Mouse (Mus musculus): ENCODE data around the gene Jund. TPM values are rescaled to one million over a fixed set of nuclear protein-coding genes. Genes with fewer than 3 reads are reported as not detected.
A peak's percentile ranks its signal among the peaks of the same experiment; 100 is the strongest.

Jund gene
- polyA plus RNA-seq, 1 experiment from 2014 or later, result 109 TPM

DNA sequence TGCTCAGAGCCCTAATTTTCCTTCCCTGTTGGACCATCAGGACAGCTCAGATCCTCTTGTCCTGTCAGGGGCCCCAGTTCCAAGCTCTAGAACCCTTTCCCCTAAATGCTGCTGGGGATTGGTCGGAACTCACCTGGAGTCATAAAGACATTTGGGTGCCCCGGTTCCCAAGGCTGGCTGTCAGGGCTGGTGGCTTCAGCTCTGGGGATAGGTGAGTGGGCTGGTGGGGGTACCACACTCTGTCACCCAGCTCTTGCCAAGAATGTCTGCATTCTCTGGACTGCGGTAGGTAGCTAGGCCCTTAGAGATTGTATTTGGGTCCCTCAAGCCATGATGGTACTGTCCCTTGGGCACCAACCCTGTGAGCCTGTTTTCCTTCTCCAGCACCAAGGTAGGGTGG, 4.5 kb downstream of the Jund start, which contains the start of gene Iqcn:
Gene Iqcn, plus strand, starts transcription at position 171 of the 400 bp plus-strand sequence.
- 0 out of 2 replicates have a peak, but pooled peaks cover 7% of the 10 kb centered on the region for H3K36me3 ChIP-seq (ENCODE audit: insufficient read depth, low read length)
- 0 out of 2 replicates have a peak within 1 kb of the TSS, but pooled peaks have one; percentile 2 for H3K4me2 ChIP-seq (replicated peaks; ENCODE audit: low read depth, low read length)
- peak within 1 kb of the TSS; percentile 52 for H3K27ac ChIP-seq (ENCODE audit: low read length)
- ATAC-seq (no peak), DNase-seq (ENCODE audit: low spot score) (no peak)
- peaks cover 5% of the 10 kb centered on the region; the same call in 1 of the 2 replicates for H3K4me1 ChIP-seq (ENCODE audit: insufficient read depth, low read depth, low read length)
- 91% methylated on average over 3 of the region's 3 CpGs for WGBS
- no peaks in the 10 kb centered on the region for H3K27me3 ChIP-seq (replicated peaks; ENCODE audit: insufficient read depth, low read length)
- no peak within 1 kb of the TSS for H3K9ac ChIP-seq (replicated peaks; ENCODE audit: low read depth)
- H3K4me3 ChIP-seq (ENCODE audit: low read depth, low read length), result no peak within 1 kb of the TSS
- H3K9me3 ChIP-seq (ENCODE audit: low read length), result no peaks in the 10 kb centered on the region
- TF ChIP-seq EP300 (IDR thresholded peaks at IDR 0.05) (no peak), CTCF (IDR thresholded peaks at IDR 0.05) (no peak)

DNA sequence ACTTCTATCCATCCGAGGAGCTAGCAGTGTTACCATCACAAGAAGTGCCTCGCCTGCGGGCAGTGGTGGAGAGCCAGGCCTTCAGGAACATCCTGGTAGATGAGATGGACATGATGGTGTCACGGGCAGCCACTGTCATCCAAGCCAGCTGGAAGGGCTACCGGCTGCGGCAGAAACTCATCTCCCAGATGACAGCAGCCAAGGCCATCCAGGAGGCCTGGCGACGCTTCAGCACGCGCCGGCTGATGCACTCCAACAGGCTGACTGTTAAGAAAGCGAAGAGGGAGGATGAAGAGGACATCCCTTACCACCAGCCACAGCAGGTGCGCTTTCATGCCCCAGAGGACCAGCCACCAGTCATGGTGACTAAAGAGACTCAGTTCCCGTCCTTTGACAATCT, 9.5 kb downstream of the Jund start:
- no peak overlapping the region for H3K4me3 ChIP-seq (ENCODE audit: low read depth, low read length)
- H3K4me1 ChIP-seq (ENCODE audit: insufficient read depth, low read depth, low read length), result no peaks in the 10 kb centered on the region
- no peaks in the 10 kb centered on the region for H3K36me3 ChIP-seq (ENCODE audit: insufficient read depth, low read length)
- H3K4me2 ChIP-seq (replicated peaks; ENCODE audit: low read depth, low read length), result no peak overlapping the region
- H3K27me3 ChIP-seq (replicated peaks; ENCODE audit: insufficient read depth, low read length), result no peaks in the 10 kb centered on the region
- DNase-seq (ENCODE audit: low spot score) (no peak), ATAC-seq (no peak)
- WGBS, result 84% methylated on average over 14 of the region's 14 CpGs
- H3K27ac ChIP-seq (ENCODE audit: low read length), result no peak overlapping the region
- no peak for TF ChIP-seq CTCF (IDR thresholded peaks at IDR 0.05)
- TF ChIP-seq EP300 (IDR thresholded peaks at IDR 0.05), result no peak
- H3K9ac ChIP-seq (replicated peaks; ENCODE audit: low read depth), result no peak overlapping the region
- H3K9me3 ChIP-seq (ENCODE audit: low read length), result no peaks in the 10 kb centered on the region

DNA sequence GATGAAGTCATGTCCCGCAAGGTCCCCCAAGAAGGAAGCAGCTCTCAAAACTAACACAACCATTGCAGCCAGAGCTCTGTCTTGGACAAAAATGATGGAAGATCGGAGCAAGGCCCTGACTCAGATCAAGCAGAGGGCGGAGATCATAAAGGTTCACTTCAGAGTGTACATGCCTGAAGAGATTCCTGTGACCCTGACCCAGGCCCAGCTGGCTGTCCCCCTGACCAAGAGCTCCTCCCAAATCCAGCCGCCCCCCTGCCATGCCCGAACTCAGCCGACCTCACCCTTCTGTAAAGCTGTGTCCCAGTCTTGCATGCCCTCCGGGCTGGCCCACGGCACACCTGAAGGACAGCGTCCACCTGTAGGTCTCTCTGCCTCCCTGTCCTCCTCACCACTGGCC, 11.0 kb downstream of the Jund start:
- H3K9me3 ChIP-seq (ENCODE audit: low read length), result no peaks in the 10 kb centered on the region
- DNase-seq (ENCODE audit: low spot score) (no peak), ATAC-seq (no peak)
- no peaks in the 10 kb centered on the region for H3K27me3 ChIP-seq (replicated peaks; ENCODE audit: insufficient read depth, low read length)
- WGBS, result 88% methylated on average over 9 of the region's 9 CpGs
- H3K4me2 ChIP-seq (replicated peaks; ENCODE audit: low read depth, low read length), result no peak overlapping the region
- H3K4me1 ChIP-seq (ENCODE audit: insufficient read depth, low read depth, low read length), result no peaks in the 10 kb centered on the region
- no peak overlapping the region for H3K4me3 ChIP-seq (ENCODE audit: low read depth, low read length)
- no peak for TF ChIP-seq EP300 (IDR thresholded peaks at IDR 0.05)
- TF ChIP-seq CTCF (IDR thresholded peaks at IDR 0.05), result no peak
- no peaks in the 10 kb centered on the region for H3K36me3 ChIP-seq (ENCODE audit: insufficient read depth, low read length)
- H3K9ac ChIP-seq (replicated peaks; ENCODE audit: low read depth), result no peak overlapping the region
- no peak overlapping the region for H3K27ac ChIP-seq (ENCODE audit: low read length)

DNA sequence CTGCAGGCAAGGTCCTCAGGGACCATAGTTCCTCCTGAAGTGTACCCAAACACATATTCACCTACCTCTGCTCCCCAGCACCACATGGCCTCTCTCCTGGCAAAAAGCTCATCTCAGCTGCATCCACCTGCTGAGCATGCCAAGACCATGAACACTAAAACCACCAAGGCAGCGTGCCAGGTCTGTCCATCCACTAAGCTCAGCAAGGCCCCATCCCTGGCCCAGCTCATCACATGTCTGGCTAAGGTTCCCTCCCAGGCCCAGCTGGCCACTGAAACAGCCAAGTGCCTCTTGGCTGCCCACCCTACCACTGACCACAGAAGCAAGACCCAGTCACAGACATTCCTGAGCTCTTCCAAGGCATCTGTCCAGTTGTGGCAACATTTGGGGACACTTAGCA, 11.5 kb downstream of the Jund start:
- ATAC-seq, result no peak

DNA sequence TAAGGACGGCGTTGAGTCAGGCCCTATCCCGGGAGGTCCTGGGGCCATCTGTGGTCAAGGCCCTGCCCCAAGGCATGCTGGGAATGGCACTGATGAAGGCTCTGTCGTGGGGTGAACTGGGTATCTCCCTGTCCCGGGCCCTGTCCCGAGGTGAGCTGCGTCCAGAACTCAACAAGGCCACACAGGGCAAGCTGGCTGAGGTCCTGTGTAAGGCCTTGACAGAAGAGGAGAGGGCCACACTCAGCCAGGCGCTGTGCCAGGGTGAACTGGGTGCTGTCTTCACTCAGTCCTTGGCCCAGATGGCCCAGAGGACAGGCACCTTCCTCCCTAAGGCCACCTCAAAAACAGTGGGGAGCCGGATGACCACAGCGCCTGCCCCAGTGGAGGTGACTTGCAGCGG, 12.3 kb downstream of the Jund start:
- TF ChIP-seq CTCF (IDR thresholded peaks at IDR 0.05) (no peak), EP300 (IDR thresholded peaks at IDR 0.05) (no peak)
- WGBS, result 75% methylated on average over 11 of the region's 11 CpGs
- Histone ChIP-seq H3K4me2 (replicated peaks; ENCODE audit: low read depth, low read length) (no peak overlapping the region), H3K27me3 (replicated peaks; ENCODE audit: insufficient read depth, low read length) (no peaks in the 10 kb centered on the region), H3K4me3 (ENCODE audit: low read depth, low read length) (no peak overlapping the region), H3K9me3 (ENCODE audit: low read length) (no peaks in the 10 kb centered on the region), H3K4me1 (ENCODE audit: insufficient read depth, low read depth, low read length) (no peaks in the 10 kb centered on the region), H3K9ac (replicated peaks; ENCODE audit: low read depth) (no peak overlapping the region), H3K36me3 (ENCODE audit: insufficient read depth, low read length) (no peaks in the 10 kb centered on the region), H3K27ac (ENCODE audit: low read length) (no peak overlapping the region)
- ATAC-seq (no peak), DNase-seq (ENCODE audit: low spot score) (no peak)

More for the DNA sequence above, 11.5 kb downstream of the Jund start:
- H3K4me3 ChIP-seq (ENCODE audit: low read depth, low read length), result no peak overlapping the region
- no peaks in the 10 kb centered on the region for H3K36me3 ChIP-seq (ENCODE audit: insufficient read depth, low read length)
- 100% methylated on average over 1 of the region's 1 CpGs for WGBS
- no peaks in the 10 kb centered on the region for H3K4me1 ChIP-seq (ENCODE audit: insufficient read depth, low read depth, low read length)
- no peaks in the 10 kb centered on the region for H3K9me3 ChIP-seq (ENCODE audit: low read length)
- no peak overlapping the region for H3K9ac ChIP-seq (replicated peaks; ENCODE audit: low read depth)
- DNase-seq (ENCODE audit: low spot score), result no peak
- H3K27ac ChIP-seq (ENCODE audit: low read length), result no peak overlapping the region
- no peak for TF ChIP-seq EP300 (IDR thresholded peaks at IDR 0.05)
- TF ChIP-seq CTCF (IDR thresholded peaks at IDR 0.05), result no peak
- H3K4me2 ChIP-seq (replicated peaks; ENCODE audit: low read depth, low read length), result no peak overlapping the region
- no peaks in the 10 kb centered on the region for H3K27me3 ChIP-seq (replicated peaks; ENCODE audit: insufficient read depth, low read length)

DNA sequence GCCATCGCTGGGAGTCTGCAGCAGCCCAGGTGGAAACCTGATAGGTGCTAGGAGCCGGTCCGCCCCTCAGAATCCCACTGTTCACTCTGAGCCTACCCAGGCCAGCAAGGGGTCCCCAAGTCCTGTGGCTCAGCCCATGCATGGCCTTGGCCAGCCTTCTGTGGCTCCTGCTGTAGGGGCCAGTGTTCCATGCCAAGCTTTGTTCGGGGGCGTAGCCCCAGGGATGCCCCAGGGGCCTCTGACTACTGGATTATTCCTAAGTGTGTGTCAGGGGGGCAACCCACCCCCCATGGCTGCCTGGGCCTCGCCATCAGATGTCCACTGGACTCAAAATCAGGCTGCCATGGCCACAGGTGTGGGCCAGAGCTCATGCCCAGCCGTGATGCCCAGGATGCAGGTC, 15.2 kb downstream of the Jund start:
- Histone ChIP-seq H3K27ac (ENCODE audit: low read length) (no peak overlapping the region), H3K9ac (replicated peaks; ENCODE audit: low read depth) (no peak overlapping the region), H3K4me1 (ENCODE audit: insufficient read depth, low read depth, low read length) (no peaks in the 10 kb centered on the region), H3K9me3 (ENCODE audit: low read length) (no peaks in the 10 kb centered on the region), H3K27me3 (replicated peaks; ENCODE audit: insufficient read depth, low read length) (no peaks in the 10 kb centered on the region), H3K4me2 (replicated peaks; ENCODE audit: low read depth, low read length) (no peak overlapping the region), H3K4me3 (ENCODE audit: low read depth, low read length) (no peak overlapping the region), H3K36me3 (ENCODE audit: insufficient read depth, low read length) (no peaks in the 10 kb centered on the region)
- no peak for DNase-seq (ENCODE audit: low spot score)
- ATAC-seq, result no peak
- no peak for TF ChIP-seq CTCF (IDR thresholded peaks at IDR 0.05)
- WGBS, result 66% methylated on average over 7 of the region's 7 CpGs

DNA sequence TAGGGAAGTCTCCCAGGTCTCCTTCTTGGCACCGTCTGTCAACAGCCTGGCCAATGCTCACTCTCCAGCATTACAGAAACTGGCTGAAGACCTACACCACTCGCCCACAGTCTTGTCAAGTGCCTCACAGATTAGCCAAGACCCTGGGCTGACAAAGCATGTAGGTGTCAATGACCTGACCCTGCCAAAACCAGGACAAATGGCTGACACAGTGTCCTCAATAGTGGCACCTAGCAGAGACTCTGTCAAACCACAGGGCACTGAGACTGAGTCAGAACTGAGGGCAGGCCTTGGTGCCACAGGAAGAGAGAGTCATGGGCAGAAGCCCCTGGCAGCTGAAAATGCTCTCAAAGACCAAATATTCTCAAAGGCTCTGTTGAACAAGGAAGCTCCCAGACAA, 16.3 kb downstream of the Jund start:
- no peak for DNase-seq (ENCODE audit: low spot score)
- no peaks in the 10 kb centered on the region for H3K36me3 ChIP-seq (ENCODE audit: insufficient read depth, low read length)
- H3K9ac ChIP-seq (replicated peaks; ENCODE audit: low read depth), result no peak overlapping the region
- no peak overlapping the region for H3K27ac ChIP-seq (ENCODE audit: low read length)
- H3K9me3 ChIP-seq (ENCODE audit: low read length), result no peaks in the 10 kb centered on the region
- TF ChIP-seq CTCF (IDR thresholded peaks at IDR 0.05), result no peak
- H3K4me3 ChIP-seq (ENCODE audit: low read depth, low read length), result no peak overlapping the region
- H3K27me3 ChIP-seq (replicated peaks; ENCODE audit: insufficient read depth, low read length), result no peaks in the 10 kb centered on the region
- no peak for ATAC-seq
- H3K4me2 ChIP-seq (replicated peaks; ENCODE audit: low read depth, low read length), result no peak overlapping the region
- no peaks in the 10 kb centered on the region for H3K4me1 ChIP-seq (ENCODE audit: insufficient read depth, low read depth, low read length)
- WGBS, result 38% methylated on average over 2 of the region's 2 CpGs
